11 mouse cellular contexts compared by ENCODE assay signal in genomic region chr6:83540017-83540416, GRCm38 (mm10). TPM values are rescaled to one million over a fixed set of nuclear protein-coding genes. Genes with fewer than 3 reads are reported as not detected.
DNase-seq lines count a peak whose midpoint lies in the region; ATAC-seq lines count a peak whose summit lies in the region.
"Had no signal": no experiment of that assay in that cellular context is flagged by ENCODE, and none has a peak within 500 bp of the region (broad histone marks: within the 10 kb centered on the region; RNA-seq: fewer than 3 reads in every experiment).

No protein-coding gene starts in this region.

- H3K4me2 ChIP-seq in limb, embryonic 12.5 days = no peak overlapping the region
- H3K4me2 ChIP-seq: heart, embryonic 11.5 days had no signal

- no peak for DNase-seq in frontal cortex, postnatal 25 days (ENCODE audit: low spot score in 2 of 2)
- DNase-seq in limb, embryonic 10.5 days (ENCODE audit: low spot score) = no peak
- DNase-seq in forelimb bud, embryonic 11.5 days (ENCODE audit: low read depth, low spot score) = peak; percentile 1
- DNase-seq in lung, postnatal 14 days = peak; percentile 21
- no peak for DNase-seq in yolk sac, embryonic 10.5 days (ENCODE audit: low spot score)
- no peak for DNase-seq in adrenal gland, postnatal 25 days

- peaks cover 11% of the 10 kb centered on the region for H3K36me3 ChIP-seq in limb, embryonic 12.5 days
- H3K36me3 ChIP-seq in limb, embryonic 10.5 days = no peaks in the 10 kb centered on the region

- 44% methylated on average over 4 of the region's 4 CpGs for WGBS in limb, embryonic 12.5 days
- WGBS in limb, embryonic 10.5 days = 48% methylated on average over 4 of the region's 4 CpGs

- peaks cover 6% of the 10 kb centered on the region; the same call in 1 of the 2 replicates for H3K4me1 ChIP-seq in limb, embryonic 12.5 days (replicated peaks)
- peaks cover 8% of the 10 kb centered on the region for H3K4me1 ChIP-seq in limb, embryonic 10.5 days

- no peaks in the 10 kb centered on the region for H3K27me3 ChIP-seq in limb, embryonic 12.5 days
- H3K27me3 ChIP-seq in limb, embryonic 10.5 days (ENCODE audit: low read depth, poor library complexity, severe bottlenecking) = no peaks in the 10 kb centered on the region

- H3K9me3 ChIP-seq in limb, embryonic 12.5 days = no peaks in the 10 kb centered on the region
- no peaks in the 10 kb centered on the region for H3K9me3 ChIP-seq in limb, embryonic 10.5 days (replicated peaks)

- no peak overlapping the region for H3K9ac ChIP-seq in limb, embryonic 12.5 days (replicated peaks)

- peak; percentile 64 for ATAC-seq in frontal cortex, adult (ENCODE audit: low TSS enrichment)
- ATAC-seq in limb, embryonic 12.5 days (ENCODE audit: insufficient number of reproducible peaks, insufficient read depth, low FRiP score, low TSS enrichment, low read depth) = no peak

- H3K4me3 ChIP-seq in limb, embryonic 12.5 days (replicated peaks) = no peak overlapping the region
- no peak overlapping the region for H3K4me3 ChIP-seq in limb, embryonic 10.5 days
- H3K4me3 ChIP-seq: erythroblast, embryonic 14.5 days had no signal

- H3K27ac ChIP-seq in limb, embryonic 12.5 days = 0 out of 2 replicates have a peak overlapping the region, but pooled peaks have one; percentile 2
- H3K27ac ChIP-seq in limb, embryonic 10.5 days = no peak overlapping the region

RNA-seq across cellular contexts. Expression of gene Actg2, which starts 4.0 kb away (rescaled TPM):
- 1.2 and 1.4 TPM in 2 replicates for polyA plus RNA-seq in limb, embryonic 12.5 days (2016; fragmentation: Nextera tagmentation; extraction: Ambion mirVana)
- 0.43 and 1.3 TPM in 2 replicates for polyA plus RNA-seq in limb, embryonic 10.5 days (2016; fragmentation: Nextera tagmentation; extraction: Ambion mirVana)
- not detected in 2 replicates for total RNA-seq in adrenal gland, postnatal 25 days (2021)
- total RNA-seq: layer of hippocampus, adult 8-10 months had no signal
- polyA plus RNA-seq: erythroblast, embryonic 14.5 days had no signal

RNA-seq across cellular contexts. Expression of gene Stambp, which starts 32.5 kb away (rescaled TPM):
- 19.2 and 19.4 TPM in 2 replicates for polyA plus RNA-seq in limb, embryonic 12.5 days (2016; fragmentation: Nextera tagmentation; extraction: Ambion mirVana)
- 13.0 and 16.5 TPM in 2 replicates for polyA plus RNA-seq in limb, embryonic 10.5 days (2016; fragmentation: Nextera tagmentation; extraction: Ambion mirVana)
- 28.9 and 31.1 TPM in 2 replicates for total RNA-seq in adrenal gland, postnatal 25 days (2021)

RNA-seq across cellular contexts. Expression of gene Dguok, which starts 33.2 kb away (rescaled TPM):
- 77.8 and 82.5 TPM in 2 replicates for polyA plus RNA-seq in limb, embryonic 12.5 days (2016; fragmentation: Nextera tagmentation; extraction: Ambion mirVana)
- polyA plus RNA-seq in limb, embryonic 10.5 days (2016; fragmentation: Nextera tagmentation; extraction: Ambion mirVana) = 58.0 and 69.5 TPM in 2 replicates
- 50.2 and 56.8 TPM in 2 replicates for total RNA-seq in adrenal gland, postnatal 25 days (2021)

Comparison
In these comparisons a context has a peak if more than half of its experiments do, and no peak if none do; other contexts are left out.
1. DNase-seq: peak in forelimb bud, embryonic 11.5 days (single experiment) and lung, postnatal 14 days (single experiment); none in frontal cortex, postnatal 25 days (0 of 2), limb, embryonic 10.5 days (single experiment), yolk sac, embryonic 10.5 days (single experiment) and adrenal gland, postnatal 25 days (single experiment).